Mouse (Mus musculus): ENCODE results near the gene Schip1. TPM values are rescaled to one million over a fixed set of nuclear protein-coding genes. Genes with fewer than 3 reads are reported as not detected.

Schip1 gene
- polyA plus RNA-seq, 1 experiment: 5.0 TPM

GRCm38 (mm10) chr3:68583031-68583693, 518.6 kb downstream of the Schip1 start:
- DNase-seq (ENCODE audit: low read depth): no peak

DNA sequence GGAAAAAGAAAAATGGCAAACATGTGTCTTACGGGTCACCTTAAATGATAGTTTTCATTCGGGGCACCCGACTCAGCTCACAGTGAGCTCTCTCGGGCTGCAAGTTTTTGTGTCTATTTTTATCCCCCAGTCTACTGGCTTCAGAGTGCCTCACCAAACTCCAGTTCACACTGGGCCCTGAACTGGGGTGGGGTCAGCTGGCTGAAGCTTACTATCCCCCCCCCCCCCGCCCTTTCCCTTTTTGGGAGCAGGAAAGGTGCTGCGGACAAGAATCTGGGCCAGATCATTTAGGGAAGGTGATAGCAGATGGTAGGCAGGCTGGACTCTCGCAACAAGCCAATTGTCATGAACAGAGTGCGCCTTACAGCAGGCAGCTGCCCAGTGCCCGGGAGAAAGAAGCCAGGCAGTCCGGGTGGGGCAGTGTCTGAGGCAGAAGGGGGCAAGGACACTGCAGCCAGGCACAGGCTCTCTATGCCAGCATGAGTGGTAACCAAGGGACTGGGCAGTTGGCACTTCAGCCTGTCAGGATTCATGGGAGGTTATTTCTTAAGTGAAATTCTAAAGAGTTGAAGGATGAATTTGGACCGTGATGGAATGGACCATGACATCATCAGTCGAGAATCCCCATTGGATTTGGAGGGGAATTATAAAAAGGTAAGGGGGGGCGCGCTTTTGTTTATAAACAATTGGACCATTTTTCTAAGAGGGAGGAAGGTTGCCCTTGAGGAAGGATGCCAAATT, 519.3 kb downstream of the Schip1 start:
- DNase-seq (ENCODE audit: low read depth): no peak

DNA sequence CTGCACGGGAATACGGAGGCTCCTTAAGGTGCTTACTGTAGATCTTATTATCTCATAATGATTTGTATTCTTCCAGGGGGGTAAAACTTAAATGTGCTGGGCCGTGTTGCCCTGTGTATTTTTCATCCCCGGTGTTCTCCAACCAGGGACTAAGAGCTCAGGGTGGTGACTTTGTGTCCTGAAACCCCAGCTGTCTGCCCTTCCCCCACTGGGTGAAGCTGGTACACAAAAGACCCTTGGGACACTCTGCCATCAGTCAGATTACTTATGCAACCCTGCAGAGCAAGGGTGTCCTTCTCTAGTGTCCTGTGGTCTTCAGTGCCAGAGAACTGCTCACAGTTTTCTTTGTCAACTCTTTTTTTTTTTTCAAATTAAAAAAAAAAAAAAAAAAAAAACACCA, 520.6 kb downstream of the Schip1 start:
- DNase-seq (ENCODE audit: low read depth): no peak

GRCm38 (mm10) chr3:68586646-68587064, 522.1 kb downstream of the Schip1 start:
- DNase-seq (ENCODE audit: low read depth): no peak

DNA sequence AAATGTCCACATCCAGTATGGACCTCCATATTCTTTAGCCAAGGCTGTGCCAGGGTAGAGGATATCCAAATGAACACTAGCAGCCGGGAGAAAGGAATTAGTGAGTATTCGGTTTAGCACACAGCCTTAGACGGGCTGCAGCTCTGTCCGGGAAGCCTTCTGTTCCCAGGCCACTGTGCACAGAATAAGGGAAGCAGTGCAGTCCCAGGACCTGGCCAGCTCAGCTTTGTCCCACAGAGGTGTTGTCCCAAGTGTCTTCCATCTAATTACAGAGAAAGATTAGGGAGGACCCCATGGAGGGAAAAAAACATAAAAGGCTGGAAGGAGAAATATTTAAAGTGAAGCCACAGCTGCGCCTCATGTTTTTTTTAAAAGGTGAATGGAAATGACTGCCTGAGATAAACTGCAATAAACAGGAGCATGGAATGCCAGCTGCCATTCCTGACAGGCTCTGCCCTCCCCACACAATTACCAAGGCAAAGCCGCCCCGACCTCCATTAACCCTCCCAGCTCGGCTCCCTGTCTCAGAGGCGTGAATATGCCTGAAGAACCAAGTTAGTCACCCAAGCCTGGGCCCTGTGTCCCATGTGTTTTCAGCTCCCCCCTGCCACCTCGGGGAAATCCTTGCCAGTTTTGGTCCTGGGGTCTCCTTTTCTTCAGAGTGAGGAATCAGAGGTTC, 523.1 kb downstream of the Schip1 start:
- DNase-seq (ENCODE audit: low read depth): no peak

GRCm38 (mm10) chr3:68589220-68589840, 524.7 kb downstream of the Schip1 start:
- DNase-seq (ENCODE audit: low read depth): no peak

- no peak for DNase-seq (ENCODE audit: low read depth)
Observed at GRCm38 (mm10) chr3:68590436-68590835, 525.8 kb downstream of the Schip1 start.

DNA sequence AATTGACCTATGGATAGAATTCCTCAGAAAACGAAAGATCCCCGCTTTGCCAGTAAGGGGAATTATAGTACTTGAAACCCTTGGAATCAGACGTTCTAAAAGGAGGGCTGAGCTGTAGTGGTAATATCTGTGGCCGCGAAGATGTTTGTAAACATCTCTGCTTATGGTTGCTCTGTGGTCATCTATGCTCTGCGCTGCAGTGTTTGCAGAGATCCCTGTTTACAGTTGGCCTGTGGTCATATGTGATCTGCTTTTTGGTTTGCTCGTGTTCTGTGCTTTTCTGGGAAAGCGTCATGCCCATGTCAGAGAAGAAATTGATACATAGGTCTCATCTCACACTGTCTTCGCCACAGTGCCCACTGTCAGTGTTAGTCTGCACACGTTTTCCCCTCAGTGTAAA, 528.0 kb downstream of the Schip1 start:
- no peak for DNase-seq (ENCODE audit: low read depth)

GRCm38 (mm10) chr3:68593073-68593867, 528.7 kb downstream of the Schip1 start:
- no peak for DNase-seq (ENCODE audit: low read depth)

DNA sequence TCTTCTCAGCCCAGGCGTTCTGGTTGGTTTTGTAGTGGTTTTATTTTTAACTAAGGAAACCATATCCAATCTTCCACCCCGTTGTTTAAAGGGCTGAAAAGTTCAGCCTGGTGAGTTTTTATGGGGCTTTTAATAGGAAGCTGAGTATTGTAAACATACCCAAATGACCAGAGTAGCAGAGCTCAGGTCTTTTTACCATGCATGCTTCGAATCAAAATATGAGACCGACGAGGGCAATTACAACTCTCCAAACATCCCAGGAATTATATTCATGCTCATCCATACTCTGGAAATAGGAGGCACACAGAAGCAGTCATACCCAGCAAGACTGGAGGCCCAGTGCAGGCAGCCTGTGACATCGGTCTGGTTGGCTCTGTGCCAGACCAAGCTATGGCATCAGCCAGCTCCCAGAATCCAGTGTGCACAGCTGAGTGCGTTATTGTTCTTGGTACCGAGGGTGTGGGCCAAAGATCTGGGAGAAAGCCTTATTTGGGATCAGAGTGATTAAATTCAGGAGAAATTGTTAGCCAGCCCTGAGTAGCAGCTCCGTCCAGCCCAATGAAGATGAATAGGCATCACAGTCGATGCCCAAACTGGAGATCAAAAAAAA, 530.8 kb downstream of the Schip1 start:
- DNase-seq (ENCODE audit: low read depth): no peak

GRCm38 (mm10) chr3:68596938-68597337, 532.3 kb downstream of the Schip1 start:
- DNase-seq (ENCODE audit: low read depth): no peak

DNA sequence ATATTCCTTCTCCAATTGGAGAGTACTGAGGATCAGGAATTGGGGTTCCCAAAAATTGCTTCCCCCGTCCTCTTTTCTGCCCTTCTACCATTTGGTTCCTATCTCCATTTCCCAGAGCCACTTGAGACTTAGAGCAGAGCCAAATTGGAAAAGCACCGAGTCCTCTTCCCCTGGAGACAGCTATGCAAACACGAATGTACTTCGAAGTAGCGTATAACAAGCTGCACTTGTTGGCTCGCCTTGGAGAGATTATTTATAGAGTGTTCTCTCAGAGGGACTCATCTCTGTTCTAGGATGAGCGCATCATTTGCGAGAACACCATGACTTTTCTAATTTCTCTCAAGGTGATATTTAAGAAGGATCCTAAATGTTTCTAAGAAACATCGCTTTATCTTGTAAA, 538.3 kb downstream of the Schip1 start:
- no peak for DNase-seq (ENCODE audit: low read depth)

DNA sequence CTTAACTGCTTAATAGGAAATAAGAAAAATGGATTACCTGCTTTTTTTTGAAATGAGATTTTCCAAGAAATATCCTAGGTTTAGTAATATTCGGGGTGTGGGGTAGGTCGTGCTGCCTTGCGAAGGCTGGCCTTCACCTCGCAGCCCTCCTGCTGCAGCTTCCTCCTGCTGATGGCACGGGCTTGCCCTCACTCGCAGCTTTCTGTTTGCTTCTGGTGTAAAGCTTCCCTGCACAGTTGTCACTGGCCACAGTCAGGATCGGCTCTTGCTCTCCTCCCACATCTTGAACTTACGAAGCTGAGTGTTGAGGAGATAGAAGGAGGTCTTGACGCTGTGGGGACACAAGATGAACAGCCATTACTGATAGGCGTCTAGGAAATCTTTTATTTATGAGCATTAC, 539.9 kb downstream of the Schip1 start:
- DNase-seq (ENCODE audit: low read depth): no peak

GRCm38 (mm10) chr3:68604962-68605361, 540.4 kb downstream of the Schip1 start:
- no peak for DNase-seq (ENCODE audit: low read depth)

DNA sequence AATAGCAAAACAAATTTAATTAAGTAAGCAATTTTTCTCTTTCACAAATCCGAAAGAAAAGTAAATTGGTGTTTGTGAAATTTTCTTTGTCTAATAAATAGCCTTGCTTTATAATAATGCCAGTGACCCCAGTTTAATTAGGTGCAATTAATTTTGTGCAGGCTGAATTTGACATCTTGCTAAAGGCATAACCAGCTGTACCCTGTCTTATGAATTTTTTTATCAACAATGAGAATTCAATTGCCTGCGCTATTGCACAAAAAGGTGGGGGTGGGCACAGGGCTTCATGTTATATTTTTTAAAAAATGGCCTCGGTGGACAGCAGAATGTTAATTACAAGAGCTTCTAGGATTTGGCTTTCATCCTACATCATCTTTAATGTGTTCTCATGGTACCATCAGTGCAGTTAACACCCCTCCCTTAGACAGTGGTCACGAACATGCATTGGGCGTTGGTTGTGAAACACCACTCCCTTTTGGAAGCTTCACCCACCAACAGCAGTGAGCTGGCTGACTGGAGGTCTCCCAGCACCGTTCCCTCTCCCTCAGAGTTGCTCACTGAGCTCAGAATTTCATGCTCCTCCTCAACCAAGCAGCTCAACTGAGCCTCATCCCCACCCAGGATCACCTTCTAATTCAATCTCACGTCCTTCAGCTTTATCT, 541.5 kb downstream of the Schip1 start:
- DNase-seq (ENCODE audit: low read depth): no peak

DNA sequence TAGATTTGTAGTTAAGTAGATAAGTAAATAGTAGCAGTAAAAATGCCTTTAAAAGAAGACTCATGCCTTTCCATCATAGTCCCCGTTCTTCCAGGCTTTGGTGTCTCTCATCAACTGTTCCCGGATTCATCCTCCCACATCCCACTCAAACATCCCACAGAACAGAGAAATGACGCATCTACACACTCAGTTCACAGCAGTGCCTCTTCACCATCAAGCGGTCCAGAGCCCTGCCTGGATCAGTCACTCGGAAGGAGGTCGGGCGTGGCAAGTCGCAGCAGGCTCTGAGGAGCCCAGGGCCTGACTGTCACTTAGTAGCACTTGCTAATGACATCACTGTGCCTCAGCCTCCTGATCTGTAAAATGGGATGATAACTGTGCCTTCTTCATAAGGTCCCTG, 542.1 kb downstream of the Schip1 start:
- DNase-seq (ENCODE audit: low read depth): no peak

DNA sequence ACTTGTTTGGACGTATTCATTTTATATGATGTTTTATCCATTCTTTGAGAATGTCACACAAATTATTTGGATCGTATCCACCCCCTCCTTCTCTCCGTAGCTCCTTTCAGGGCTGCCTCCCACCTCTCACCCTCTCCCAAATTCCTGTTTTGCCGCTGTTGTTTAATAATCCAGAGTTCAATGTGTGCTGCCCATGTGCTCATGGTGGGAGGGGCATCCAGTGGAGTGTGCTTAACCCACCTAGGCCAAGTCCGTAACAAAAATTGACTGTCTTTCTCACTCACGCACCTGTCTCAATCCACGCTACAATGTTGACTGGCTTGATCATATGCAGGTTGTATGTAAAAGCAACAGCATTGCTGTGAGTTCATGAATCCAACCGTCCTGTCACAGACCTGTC, 542.7 kb downstream of the Schip1 start:
- DNase-seq (ENCODE audit: low read depth): no peak

- no peak for DNase-seq (ENCODE audit: low read depth)
Observed at GRCm38 (mm10) chr3:68608848-68609497, 544.4 kb downstream of the Schip1 start.

- no peak for DNase-seq (ENCODE audit: low read depth)
Observed at GRCm38 (mm10) chr3:68610011-68610410, 545.4 kb downstream of the Schip1 start.

DNA sequence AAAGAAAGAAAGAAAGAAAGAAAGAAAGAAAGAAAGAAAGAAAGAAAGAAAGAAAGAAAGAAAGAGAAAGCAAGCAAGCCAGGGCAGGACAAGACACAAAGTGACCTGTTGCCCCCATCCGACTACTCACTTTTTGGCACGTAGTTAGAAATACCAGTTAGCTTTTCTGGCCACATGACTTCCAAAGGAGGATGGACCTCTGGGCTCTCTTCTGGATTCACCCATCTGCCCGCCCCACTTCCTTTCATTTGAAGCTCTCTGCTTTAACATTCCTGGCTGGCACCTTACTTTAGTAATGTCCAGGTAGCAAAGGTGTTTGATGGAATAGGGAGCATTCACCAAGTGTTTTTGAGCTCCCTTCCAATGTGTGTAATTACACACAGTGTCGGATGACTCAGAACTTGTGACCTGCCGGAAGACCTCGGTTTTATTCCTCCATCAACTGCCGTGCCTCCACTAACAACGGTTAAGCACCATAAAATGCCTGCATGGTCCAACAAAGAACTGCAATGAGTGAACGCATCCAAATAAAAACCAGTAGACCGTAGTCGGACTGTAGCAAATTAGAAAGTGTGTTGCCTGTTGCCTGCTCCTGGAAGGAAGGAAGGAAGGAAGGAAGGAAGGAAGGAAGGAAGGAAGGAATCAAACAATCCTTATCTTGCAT, 546.1 kb downstream of the Schip1 start:
- DNase-seq (ENCODE audit: low read depth): no peak

Measured in gonadal fat pad, adult 2 months (tissue).